Mouse (Mus musculus) CH12.LX (cell line): ENCODE results near the gene Trim47. TPM values are rescaled to one million over a fixed set of nuclear protein-coding genes. Genes with fewer than 3 reads are reported as not detected.

Experiments
- DNase-seq: peaks from one replicate; pipeline ENCODE4 v3.0.0-alpha.2; 2013; ENCODE audit errors: extremely low read depth
- H3K27ac ChIP-seq: 2 replicates; pipeline ENCODE4 v1.5.1; 2012; ENCODE audit warnings: low read depth, mild to moderate bottlenecking, control low read depth, moderate library complexity; ENCODE audit not compliant: insufficient read depth
- H3K27me3 ChIP-seq: replicated peaks from 2 replicates; pipeline ENCODE3; 2012; ENCODE audit warnings: inconsistent platforms
- H3K36me3 ChIP-seq, 2 experiments: replicated peaks in 1 of 2; 2 replicates each; pipeline versions ENCODE3 to v1.6.1; 2012; ENCODE audit warnings: inconsistent platforms in 1 of 2, low read length in 1 of 2, mild to moderate bottlenecking in 1 of 2, mixed read lengths in 1 of 2, moderate library complexity in 1 of 2; ENCODE audit not compliant: control insufficient read depth in 1 of 2, insufficient read depth in 1 of 2
- H3K4me1 ChIP-seq, 2 experiments: 2 replicates each; pipeline ENCODE4 v1.6.1; 2012; ENCODE audit warnings: inconsistent platforms in 1 of 2, moderate library complexity in 1 of 2; ENCODE audit not compliant: insufficient read depth in 2 of 2, control insufficient read depth in 1 of 2
- H3K4me2 ChIP-seq: 2 replicates; pipeline ENCODE4 v1.6.1; 2012; ENCODE audit warnings: low read depth, mild to moderate bottlenecking, control low read depth; ENCODE audit not compliant: poor library complexity, insufficient read depth, severe bottlenecking
- H3K4me3 ChIP-seq, 3 experiments: fragments of 150-350 bp in 1 of 3; sonication (generic) in 1 of 3; replicated peaks in 1 of 3; 2 replicates each; pipeline versions ENCODE3 to v1.5.1; 2011 to 2012; ENCODE audit warnings: low read depth in 2 of 3, low read length in 2 of 3, mild to moderate bottlenecking in 2 of 3, moderate library complexity in 2 of 3, control low read depth in 1 of 3, improper control_type of control experiment in 1 of 3, inconsistent platforms in 1 of 3, mixed read lengths in 1 of 3; ENCODE audit not compliant: poor library complexity in 1 of 3
- H3K79me2 ChIP-seq: replicated peaks from 2 replicates; pipeline ENCODE4 v1.6.1; 2012; ENCODE audit warnings: mild to moderate bottlenecking, moderate library complexity; ENCODE audit not compliant: control insufficient read depth, poor library complexity, insufficient read depth, severe bottlenecking; ENCODE audit errors: extremely low read depth
- H3K9ac ChIP-seq: 2 replicates; pipeline ENCODE4 v1.6.1; 2012; ENCODE audit warnings: low read depth, mild to moderate bottlenecking, control low read depth, moderate library complexity; ENCODE audit not compliant: insufficient read depth
- H3K9me3 ChIP-seq: replicated peaks from 2 replicates; pipeline ENCODE3; 2012; ENCODE audit warnings: low read length, inconsistent platforms, mixed read lengths
- BHLHE40 ChIP-seq: IDR thresholded peaks from 2 replicates; pipeline ENCODE4 v1.6.1; 2011; ENCODE audit warnings: mild to moderate bottlenecking, low read depth, low read length, improper control_type of control experiment
- CHD1 ChIP-seq: IDR thresholded peaks from 2 replicates; pipeline ENCODE4 v1.6.1; 2012; ENCODE audit warnings: low read depth, low read length, improper control_type of control experiment, inconsistent platforms
- CHD2 ChIP-seq: IDR thresholded peaks from 2 replicates; pipeline ENCODE4 v1.6.1; 2011; ENCODE audit warnings: low read length, improper control_type of control experiment
- CTCF ChIP-seq, 2 experiments: IDR thresholded peaks in 1 of 2; conservative IDR thresholded peaks in 1 of 2; 2 replicates each; pipeline ENCODE4 v1.5.1; 2011 to 2012; ENCODE audit warnings: low read depth in 2 of 2, low read length in 2 of 2, improper control_type of control experiment in 1 of 2, inconsistent platforms in 1 of 2, mild to moderate bottlenecking in 1 of 2, moderate library complexity in 1 of 2
- E2F4 ChIP-seq: IDR thresholded peaks from 2 replicates; pipeline ENCODE4 v1.6.1; 2011; ENCODE audit warnings: low read depth, low read length, improper control_type of control experiment; ENCODE audit not compliant: insufficient replicate concordance
- ELF1 ChIP-seq: IDR thresholded peaks from 2 replicates; pipeline ENCODE4 v1.6.1; 2014; ENCODE audit warnings: low read depth, mild to moderate bottlenecking, inconsistent platforms, low read length, improper control_type of control experiment
- EP300 ChIP-seq: IDR thresholded peaks from 2 replicates; pipeline ENCODE4 v1.6.1; 2011; ENCODE audit warnings: low read length, improper control_type of control experiment
- ETS1 ChIP-seq: conservative IDR thresholded peaks from 2 replicates; pipeline ENCODE4 v1.6.1; 2012; ENCODE audit warnings: low read depth, mild to moderate bottlenecking, inconsistent platforms, low read length, improper control_type of control experiment, moderate library complexity
- GABPA ChIP-seq: IDR thresholded peaks from 2 replicates; pipeline ENCODE4 v1.6.1; 2012; ENCODE audit warnings: low read depth, low read length, improper control_type of control experiment, inconsistent platforms; ENCODE audit not compliant: insufficient replicate concordance
- HCFC1 ChIP-seq: IDR thresholded peaks from 2 replicates; pipeline ENCODE4 v1.6.1; 2012; ENCODE audit warnings: low read depth, mild to moderate bottlenecking, inconsistent platforms, low read length, improper control_type of control experiment
- IRF4 ChIP-seq: IDR thresholded peaks from 2 replicates; pipeline ENCODE4 v1.6.1; 2014; ENCODE audit warnings: low read depth, mild to moderate bottlenecking, inconsistent platforms, low read length, improper control_type of control experiment
- JUN ChIP-seq: IDR thresholded peaks from 2 replicates; pipeline ENCODE4 v1.6.1; 2011; ENCODE audit warnings: low read depth, mild to moderate bottlenecking, low read length, improper control_type of control experiment, moderate library complexity; ENCODE audit not compliant: insufficient read depth
- JUND ChIP-seq: conservative IDR thresholded peaks from 2 replicates; pipeline ENCODE4 v1.6.1; 2011; ENCODE audit warnings: low read depth, low read length, improper control_type of control experiment
- KAT2A ChIP-seq: IDR thresholded peaks from 2 replicates; pipeline ENCODE4 v1.6.1; 2012; ENCODE audit warnings: low read length, improper control_type of control experiment, inconsistent platforms; ENCODE audit not compliant: insufficient replicate concordance
- MAFK ChIP-seq: IDR thresholded peaks from 2 replicates; pipeline ENCODE4 v1.6.1; 2011; ENCODE audit warnings: low read length, improper control_type of control experiment; ENCODE audit not compliant: insufficient replicate concordance
- MAX ChIP-seq: IDR thresholded peaks from 2 replicates; pipeline ENCODE4 v1.6.1; 2011; ENCODE audit warnings: low read length, improper control_type of control experiment
- MAZ ChIP-seq: IDR thresholded peaks from 2 replicates; pipeline ENCODE4 v1.6.1; 2012; ENCODE audit warnings: low read depth, mild to moderate bottlenecking, inconsistent platforms, low read length, improper control_type of control experiment, moderate library complexity
- MEF2A ChIP-seq: IDR thresholded peaks from 2 replicates; pipeline ENCODE4 v1.6.1; 2014; ENCODE audit warnings: low read depth, mild to moderate bottlenecking, inconsistent platforms, low read length, improper control_type of control experiment, borderline replicate concordance
- MXI1 ChIP-seq: IDR thresholded peaks from 2 replicates; pipeline ENCODE4 v1.6.1; 2011; ENCODE audit warnings: mild to moderate bottlenecking, low read depth, low read length, improper control_type of control experiment
- MYC ChIP-seq: IDR thresholded peaks from 2 replicates; pipeline ENCODE4 v1.6.1; 2011; ENCODE audit warnings: low read depth, mild to moderate bottlenecking, improper control_type of control experiment, low read length
- NELFE ChIP-seq: IDR thresholded peaks from 2 replicates; pipeline ENCODE4 v1.6.1; 2011; ENCODE audit warnings: low read depth, low read length, improper control_type of control experiment
- NRF1 ChIP-seq: IDR thresholded peaks from 2 replicates; pipeline ENCODE4 v1.6.1; 2014; ENCODE audit warnings: low read depth, mild to moderate bottlenecking, inconsistent platforms, low read length, improper control_type of control experiment, moderate library complexity
- PAX5 ChIP-seq: IDR thresholded peaks from 2 replicates; pipeline ENCODE4 v1.6.1; 2012; ENCODE audit warnings: low read length, inconsistent platforms, mixed read lengths
- POLR2A ChIP-seq: IDR thresholded peaks from 2 replicates; pipeline ENCODE4 v1.6.1; 2011; ENCODE audit warnings: low read depth, mild to moderate bottlenecking, improper control_type of control experiment, low read length
- POLR2AphosphoS2 ChIP-seq: IDR thresholded peaks from 2 replicates; pipeline ENCODE4 v1.6.1; 2011; ENCODE audit warnings: low read depth, low read length, improper control_type of control experiment
- RAD21 ChIP-seq: IDR thresholded peaks from 2 replicates; pipeline ENCODE4 v1.6.1; 2011; ENCODE audit warnings: low read depth, mild to moderate bottlenecking, low read length, improper control_type of control experiment, moderate library complexity
- RCOR1 ChIP-seq: conservative IDR thresholded peaks from 2 replicates; pipeline ENCODE4 v1.6.1; 2012; ENCODE audit warnings: low read depth, mild to moderate bottlenecking, inconsistent platforms, low read length, improper control_type of control experiment
- SIN3A ChIP-seq: IDR thresholded peaks from 2 replicates; pipeline ENCODE4 v1.6.1; 2012; ENCODE audit warnings: low read length, improper control_type of control experiment, inconsistent platforms
- SMC3 ChIP-seq: IDR thresholded peaks from 2 replicates; pipeline ENCODE4 v1.6.1; 2011; ENCODE audit warnings: low read depth, low read length, improper control_type of control experiment
- TBP ChIP-seq: conservative IDR thresholded peaks from 2 replicates; pipeline ENCODE4 v1.6.1; 2011; ENCODE audit warnings: low read depth, low read length, improper control_type of control experiment
- TCF12 ChIP-seq: IDR thresholded peaks from 2 replicates; pipeline ENCODE4 v1.6.1; 2014; ENCODE audit warnings: low read depth, mild to moderate bottlenecking, inconsistent platforms, low read length, improper control_type of control experiment
- UBTF ChIP-seq: IDR thresholded peaks from 2 replicates; pipeline ENCODE4 v1.6.1; 2012; ENCODE audit warnings: low read depth, mild to moderate bottlenecking, inconsistent platforms, low read length, improper control_type of control experiment, moderate library complexity
- USF1 ChIP-seq: IDR thresholded peaks from 2 replicates; pipeline ENCODE4 v1.6.1; 2014; ENCODE audit warnings: low read depth, mild to moderate bottlenecking, inconsistent platforms, low read length, improper control_type of control experiment
- USF2 ChIP-seq: conservative IDR thresholded peaks from 2 replicates; pipeline ENCODE4 v1.6.1; 2011; ENCODE audit warnings: low read depth, low read length, improper control_type of control experiment
- ZC3H11A ChIP-seq: IDR thresholded peaks from 2 replicates; pipeline ENCODE4 v1.6.1; 2012; ENCODE audit warnings: low read depth, mild to moderate bottlenecking, inconsistent platforms, low read length, improper control_type of control experiment
- ZKSCAN1 ChIP-seq: IDR thresholded peaks from 2 replicates; pipeline ENCODE4 v1.6.1; 2012; ENCODE audit warnings: low read depth, inconsistent platforms, low read length, improper control_type of control experiment, borderline replicate concordance
- ZMIZ1 ChIP-seq: IDR thresholded peaks from 2 replicates; pipeline ENCODE4 v1.6.1; 2012; ENCODE audit warnings: low read depth, mild to moderate bottlenecking, inconsistent platforms, low read length, improper control_type of control experiment
- ZNF384 ChIP-seq: IDR thresholded peaks from 2 replicates; pipeline ENCODE4 v1.6.1; 2012; ENCODE audit warnings: low read depth, low read length, improper control_type of control experiment, inconsistent platforms
- dilution Hi-C: fragments of 300-500 bp; cut with MboI; formaldehyde crosslinking; loops from 2 replicates; pipeline ENCODE4 v1.14.3; 2020; ENCODE audit warnings: low sequenced_read_pairs; ENCODE audit not compliant: extremely low pct_unique_long_range_greater_than_20kb, extremely low pct_ligation_motif_present
- in situ Hi-C: fragments of 300-500 bp; cut with MboI; formaldehyde crosslinking; loops from 3 replicates; pipeline ENCODE4 v1.14.3; 2019; ENCODE audit warnings: low sequenced_read_pairs, low pct_ligation_motif_present, low pct_unique_long_range_greater_than_20kb, mixed read lengths
- polyA plus RNA-seq: library from polyadenylated mRNA; unstranded; fragments of >175 nt; gene quantifications from 2 replicates; pipeline ENCODE4 v1.2.1, GENCODE M21; 2012; ENCODE audit warnings: low read depth; ENCODE audit not compliant: insufficient read length
- total RNA-seq, 2 experiments: library from RNA; depleted of rRNA; stranded (reverse); fragments of 300-350 nt in 1 of 2; fragments of >200 nt in 1 of 2; gene quantifications; 2 replicates each; pipeline ENCODE4 v1.2.3; 2012 to 2014

The Trim47 gene
- total and polyA plus RNA-seq, 3 experiments, result 0.21 to 0.38 TPM; not detected in 1

DNA sequence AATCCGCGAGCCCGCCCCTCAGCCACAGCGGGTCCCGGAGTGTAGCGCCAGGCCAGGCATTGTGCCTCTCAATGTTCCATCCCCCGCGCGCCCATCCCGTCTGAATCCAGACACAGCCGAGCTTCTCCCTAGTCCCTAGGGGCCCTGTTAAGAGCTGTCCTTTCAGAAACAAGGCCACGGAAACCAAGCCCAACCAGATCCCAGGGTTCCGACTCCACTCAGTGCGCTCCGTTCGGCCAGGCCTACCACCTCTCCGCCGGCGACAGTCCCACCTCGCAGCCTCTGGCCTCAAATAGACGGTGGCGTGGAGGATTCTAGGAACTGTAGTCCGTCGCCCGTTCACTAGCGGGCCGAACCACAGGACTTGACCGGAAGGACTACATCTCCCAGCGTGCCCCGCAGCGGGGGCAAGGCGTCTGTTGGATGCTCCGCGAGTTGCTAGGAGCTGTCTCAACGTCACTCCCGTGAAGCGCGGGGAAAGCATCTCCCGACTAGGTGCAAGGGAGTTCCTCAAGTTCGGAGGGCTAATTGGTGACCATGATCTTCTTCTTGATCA, 41.0 kb upstream of the Trim47 start, which contains the start of gene Fbf1:
TSS of gene Fbf1 (minus strand) at position 283 of the 556 bp plus-strand sequence.
- Histone ChIP-seq H3K4me1 (peaks cover 0 to 29% of the 10 kb centered on the region in 2 experiments; a peak in 3 of 4 replicates), H3K9ac (peak within 1 kb of the TSS; percentile 71), H3K4me3 (peak within 1 kb of the TSS; percentile 67 to 75 (median 67)), H3K36me3 (peaks cover 18 to 54% of the 10 kb centered on the region in 2 experiments), H3K9me3 (no peaks in the 10 kb centered on the region), H3K79me2 (peaks cover 6% of the 10 kb centered on the region; the same call in 1 of the 2 replicates), H3K4me2 (peak within 1 kb of the TSS; percentile 85), H3K27me3 (no peaks in the 10 kb centered on the region), H3K27ac (no peak within 1 kb of the TSS)
- DNase-seq, result peak; percentile 98
- in situ Hi-C loops, result no loop called here
- dilution Hi-C loops, result no loop called here
- TF ChIP-seq MAFK, result no peak
- TF ChIP-seq KAT2A, result peak; percentile 97; the same call in 1 of the 2 replicates
- TF ChIP-seq CHD2, result no peak; the same call in 1 of the 2 replicates
- no peak for TF ChIP-seq TBP
- TF ChIP-seq UBTF, result peak; percentile 74; the same call in 1 of the 2 replicates
- TF ChIP-seq JUN, result no peak
- TF ChIP-seq POLR2A, result peak; percentile 91
- peak; percentile 86 for TF ChIP-seq MAX
- TF ChIP-seq MAZ, result peak; percentile 100
- TF ChIP-seq RCOR1, result peak; percentile 66; the same call in 1 of the 2 replicates
- TF ChIP-seq ELF1, result peak; percentile 97
- peak; percentile 82 for TF ChIP-seq TCF12
- TF ChIP-seq CHD1, result no peak
- TF ChIP-seq ZKSCAN1, result no peak
- 0 out of 2 replicates have a peak, but pooled peaks have one; percentile 5 for TF ChIP-seq E2F4
- TF ChIP-seq RAD21, result no peak
- TF ChIP-seq SMC3, result no peak
- peak; percentile 96; the same call in 1 of the 2 replicates for TF ChIP-seq ZMIZ1
- peak; percentile 77; the same call in 1 of the 2 replicates for TF ChIP-seq IRF4
- peak; percentile 99 for TF ChIP-seq HCFC1
- TF ChIP-seq JUND, result no peak
- TF ChIP-seq USF2, result no peak
- TF ChIP-seq ETS1, result no peak
- TF ChIP-seq MEF2A, result peak; percentile 88
- TF ChIP-seq PAX5, result no peak
- TF ChIP-seq MYC, result peak; percentile 84
- TF ChIP-seq SIN3A, result peak; percentile 96
- no peak for TF ChIP-seq CTCF (conservative IDR thresholded peaks at IDR 0.05 in 1 of 2, IDR thresholded peaks at IDR 0.05 in 1 of 2; ENCODE audit: low read depth in 2 of 2, low read length in 2 of 2)
- peak; percentile 53 for TF ChIP-seq BHLHE40
- no peak for TF ChIP-seq ZC3H11A
- TF ChIP-seq GABPA, result peak; percentile 79; the same call in 1 of the 2 replicates
- TF ChIP-seq POLR2AphosphoS2, result peak; percentile 69; the same call in 1 of the 2 replicates
- TF ChIP-seq NELFE, result peak; percentile 93
- no peak for TF ChIP-seq USF1
- TF ChIP-seq NRF1, result peak; percentile 67
- TF ChIP-seq ZNF384, result no peak
- TF ChIP-seq MXI1, result peak; percentile 95
- TF ChIP-seq EP300, result no peak
